Mouse (Mus musculus): ENCODE measurements around the gene Tmem144.
"Not testable (repeated sequence)": the region's sequence is repeated elsewhere in the genome, so short reads cannot be mapped to it uniquely, and the experiment has no call there.

DNA sequence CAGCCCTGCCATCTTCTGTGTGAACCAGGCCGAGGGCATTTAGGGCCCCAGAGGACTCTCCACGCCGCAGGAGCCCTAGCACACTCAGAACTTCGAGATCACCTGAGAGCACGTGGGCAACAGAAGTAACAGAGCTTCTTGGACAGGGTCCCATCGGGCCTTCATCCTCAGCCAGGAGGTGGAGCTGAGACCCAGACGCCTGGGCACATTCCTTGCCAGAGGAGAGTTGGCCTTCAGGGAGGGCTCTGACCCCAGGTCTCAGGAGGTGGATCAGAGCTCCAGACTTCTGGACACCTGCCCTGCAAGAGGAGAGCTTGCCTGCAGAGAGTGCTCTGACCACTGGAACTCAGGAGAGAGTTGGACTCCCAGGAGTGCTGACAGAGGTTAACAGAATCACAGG is 51.8 kb downstream of the Tmem144 start:
- TF ChIP-seq NELFE (IDR thresholded peaks at IDR 0.05; ENCODE audit: low read depth, low read length); UBTF (IDR thresholded peaks at IDR 0.05; ENCODE audit: low read depth, low read length); MEF2A (IDR thresholded peaks at IDR 0.05; ENCODE audit: borderline replicate concordance, low read depth, low read length): not testable (repeated sequence)
